Mouse (Mus musculus): Measurements from ENCODE around the gene Ccng2. TPM values are rescaled to one million over a fixed set of nuclear protein-coding genes. Genes with fewer than 3 reads are reported as not detected.

The Ccng2 gene
- polyA plus RNA-seq, 1 experiment from 2014 or later, result 27.3 TPM

- 95% methylated on average over 18 of the region's 18 CpGs for WGBS
- H3K27me3 ChIP-seq (replicated peaks; ENCODE audit: control insufficient read depth, insufficient read depth, low read length), result no peaks in the 10 kb centered on the region
- H3K36me3 ChIP-seq (ENCODE audit: control insufficient read depth, insufficient read depth, low read length), result peaks cover 22% of the 10 kb centered on the region
- H3K4me1 ChIP-seq (ENCODE audit: control insufficient read depth, insufficient read depth, low read length), result peaks cover 10% of the 10 kb centered on the region; the same call in 1 of the 2 replicates
- H3K4me2 ChIP-seq (ENCODE audit: low read depth, low read length), result no peak overlapping the region
- no peak overlapping the region for H3K27ac ChIP-seq (ENCODE audit: low read length)
- ATAC-seq, result no peak
- no peak overlapping the region for H3K9ac ChIP-seq (ENCODE audit: low read depth, low read length)
- no peaks in the 10 kb centered on the region for H3K9me3 ChIP-seq (ENCODE audit: control insufficient read depth, low read length)
- no peak overlapping the region for H3K4me3 ChIP-seq (ENCODE audit: low read length)
Measured at GRCm38 (mm10) chr5:93270721-93271120, 3.7 kb downstream of the Ccng2 start.

GRCm38 (mm10) chr5:93282446-93283107 is 15.5 kb downstream of the Ccng2 start:
- WGBS, result 67% methylated on average over 14 of the region's 14 CpGs
- no peak overlapping the region for H3K27ac ChIP-seq (ENCODE audit: low read length)

DNA sequence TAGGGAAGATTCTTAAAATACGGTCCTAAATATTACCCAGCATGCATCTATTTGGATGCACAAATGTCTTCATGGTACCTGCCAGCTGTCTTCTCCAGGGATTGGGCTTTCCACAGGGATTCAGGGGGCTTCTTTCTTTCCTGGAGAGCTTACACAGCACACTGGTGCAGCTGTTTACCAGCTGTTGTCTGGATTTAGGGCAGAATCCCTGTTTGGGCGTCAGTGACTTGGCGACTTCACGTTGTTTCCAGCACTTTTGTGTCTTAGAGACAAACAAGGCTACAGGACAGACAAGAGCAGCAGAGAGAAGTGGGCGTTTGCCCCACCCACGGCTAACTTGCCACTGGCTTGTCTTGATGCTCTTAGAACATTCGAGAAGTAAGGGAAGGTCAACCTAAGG is 16.1 kb downstream of the Ccng2 start:
- Histone ChIP-seq H3K27ac (ENCODE audit: low read length) (no peak overlapping the region), H3K4me1 (ENCODE audit: control insufficient read depth, insufficient read depth, low read length) (0 out of 2 replicates have a peak, but pooled peaks cover 3% of the 10 kb centered on the region), H3K4me2 (ENCODE audit: low read depth, low read length) (no peak overlapping the region), H3K27me3 (replicated peaks; ENCODE audit: control insufficient read depth, insufficient read depth, low read length) (no peaks in the 10 kb centered on the region), H3K9ac (ENCODE audit: low read depth, low read length) (no peak overlapping the region), H3K4me3 (ENCODE audit: low read length) (no peak overlapping the region), H3K9me3 (ENCODE audit: control insufficient read depth, low read length) (no peaks in the 10 kb centered on the region), H3K36me3 (ENCODE audit: control insufficient read depth, insufficient read depth, low read length) (no peaks in the 10 kb centered on the region)
- WGBS, result 70% methylated on average over 7 of the region's 7 CpGs
- ATAC-seq, result no peak

More at GRCm38 (mm10) chr5:93282446-93283107, 15.5 kb downstream of the Ccng2 start:
- Histone ChIP-seq H3K9ac (ENCODE audit: low read depth, low read length) (no peak overlapping the region), H3K4me1 (ENCODE audit: control insufficient read depth, insufficient read depth, low read length) (0 out of 2 replicates have a peak, but pooled peaks cover 3% of the 10 kb centered on the region), H3K4me3 (ENCODE audit: low read length) (no peak overlapping the region), H3K9me3 (ENCODE audit: control insufficient read depth, low read length) (no peaks in the 10 kb centered on the region), H3K27me3 (replicated peaks; ENCODE audit: control insufficient read depth, insufficient read depth, low read length) (no peaks in the 10 kb centered on the region), H3K36me3 (ENCODE audit: control insufficient read depth, insufficient read depth, low read length) (no peaks in the 10 kb centered on the region), H3K4me2 (ENCODE audit: low read depth, low read length) (no peak overlapping the region)
- peak; percentile 78 for ATAC-seq

- no peaks in the 10 kb centered on the region for H3K27me3 ChIP-seq (replicated peaks; ENCODE audit: control insufficient read depth, insufficient read depth, low read length)
- H3K9me3 ChIP-seq (ENCODE audit: control insufficient read depth, low read length), result peaks cover 8% of the 10 kb centered on the region; the same call in 1 of the 2 replicates
- H3K4me3 ChIP-seq (ENCODE audit: low read length), result no peak overlapping the region
- H3K4me2 ChIP-seq (ENCODE audit: low read depth, low read length), result no peak overlapping the region
- no peaks in the 10 kb centered on the region for H3K36me3 ChIP-seq (ENCODE audit: control insufficient read depth, insufficient read depth, low read length)
- H3K27ac ChIP-seq (ENCODE audit: low read length), result no peak overlapping the region
- no peak for ATAC-seq
- no peak overlapping the region for H3K9ac ChIP-seq (ENCODE audit: low read depth, low read length)
- no peaks in the 10 kb centered on the region for H3K4me1 ChIP-seq (ENCODE audit: control insufficient read depth, insufficient read depth, low read length)
Measured at GRCm38 (mm10) chr5:93288553-93288952, 21.5 kb downstream of the Ccng2 start.

DNA sequence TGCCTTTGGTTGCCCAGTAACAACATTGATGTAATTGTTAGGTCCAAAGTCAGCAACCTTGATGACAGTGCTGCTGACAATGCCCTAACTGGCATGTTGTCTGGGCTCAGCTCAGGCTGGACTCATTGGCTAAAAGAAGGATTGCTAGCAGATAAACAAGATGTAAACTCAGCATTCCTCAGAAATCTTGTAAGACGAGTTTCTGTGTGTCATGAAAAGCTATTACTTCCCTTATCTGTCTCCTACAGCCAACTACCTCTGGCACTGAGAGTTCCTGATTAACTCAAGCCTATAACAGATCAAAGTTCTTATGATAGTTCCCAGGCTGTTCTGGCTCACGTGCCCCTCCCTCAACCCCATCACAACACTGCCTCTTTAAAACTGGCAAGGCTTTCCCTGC is 23.2 kb downstream of the Ccng2 start:
- H3K9ac ChIP-seq (ENCODE audit: low read depth, low read length), result no peak overlapping the region
- no peak overlapping the region for H3K4me2 ChIP-seq (ENCODE audit: low read depth, low read length)
- peak overlapping the region; percentile 42 for H3K27ac ChIP-seq (ENCODE audit: low read length)
- no peaks in the 10 kb centered on the region for H3K36me3 ChIP-seq (ENCODE audit: control insufficient read depth, insufficient read depth, low read length)
- 19% methylated on average over 2 of the region's 2 CpGs for WGBS
- H3K27me3 ChIP-seq (replicated peaks; ENCODE audit: control insufficient read depth, insufficient read depth, low read length), result no peaks in the 10 kb centered on the region
- peak; percentile 98 for ATAC-seq
- no peaks in the 10 kb centered on the region for H3K4me1 ChIP-seq (ENCODE audit: control insufficient read depth, insufficient read depth, low read length)
- no peak overlapping the region for H3K4me3 ChIP-seq (ENCODE audit: low read length)
- peaks cover 8% of the 10 kb centered on the region; the same call in 1 of the 2 replicates for H3K9me3 ChIP-seq (ENCODE audit: control insufficient read depth, low read length)

DNA sequence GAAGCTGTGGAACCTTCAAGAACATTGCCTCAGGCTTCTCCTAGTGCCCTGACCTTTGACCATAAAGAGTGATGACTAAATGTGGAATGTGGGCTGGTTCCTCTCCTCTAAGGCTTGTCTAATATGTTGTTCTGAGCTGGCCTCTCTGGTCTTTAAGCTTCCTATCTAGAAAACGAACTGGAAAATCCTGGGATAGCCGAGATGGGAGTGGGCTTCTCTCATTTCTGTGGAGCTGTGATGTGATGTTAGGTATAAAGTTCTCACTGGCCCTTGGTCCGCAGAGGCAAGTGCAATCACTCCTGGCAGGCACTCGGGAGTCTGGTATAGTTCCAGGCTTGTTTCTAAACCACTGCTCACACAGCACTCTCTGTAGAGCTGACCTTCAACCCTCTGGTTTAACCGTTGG is 29.3 kb downstream of the Ccng2 start:
- H3K27me3 ChIP-seq (replicated peaks; ENCODE audit: control insufficient read depth, insufficient read depth, low read length), result no peaks in the 10 kb centered on the region
- H3K4me3 ChIP-seq (ENCODE audit: low read length), result no peak overlapping the region
- peak overlapping the region; percentile 76 for H3K27ac ChIP-seq (ENCODE audit: low read length)
- 48% methylated on average over 5 of the region's 5 CpGs for WGBS
- peaks cover 8% of the 10 kb centered on the region; the same call in 1 of the 2 replicates for H3K9me3 ChIP-seq (ENCODE audit: control insufficient read depth, low read length)
- peak; percentile 89 for ATAC-seq
- no peaks in the 10 kb centered on the region for H3K36me3 ChIP-seq (ENCODE audit: control insufficient read depth, insufficient read depth, low read length)
- H3K9ac ChIP-seq (ENCODE audit: low read depth, low read length), result no peak overlapping the region
- H3K4me1 ChIP-seq (ENCODE audit: control insufficient read depth, insufficient read depth, low read length), result no peaks in the 10 kb centered on the region
- H3K4me2 ChIP-seq (ENCODE audit: low read depth, low read length), result no peak overlapping the region

DNA sequence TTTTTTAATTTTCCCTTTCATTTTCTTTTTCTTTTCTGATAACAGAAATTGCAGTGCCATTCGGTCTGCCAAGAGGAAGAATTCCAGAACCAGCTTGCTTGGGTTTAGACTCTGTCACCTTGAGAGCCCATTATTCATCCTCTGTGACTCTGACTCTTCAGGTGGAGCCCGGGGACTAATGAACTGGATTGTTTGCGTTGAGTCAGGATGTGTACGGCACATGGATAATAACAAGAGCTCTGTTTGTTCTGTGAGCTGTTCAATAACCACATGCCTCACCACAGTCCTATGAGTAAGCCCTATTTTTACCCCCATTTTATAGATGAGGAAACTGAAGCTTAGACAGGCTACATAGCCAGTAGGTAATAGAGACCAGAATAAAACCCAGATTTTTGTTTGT is 29.7 kb downstream of the Ccng2 start:
- WGBS, result 42% methylated on average over 4 of the region's 4 CpGs
- peak; percentile 74 for ATAC-seq

GRCm38 (mm10) chr5:93297311-93297710 is 30.3 kb downstream of the Ccng2 start:
- Histone ChIP-seq H3K9me3 (ENCODE audit: control insufficient read depth, low read length) (peaks cover 6% of the 10 kb centered on the region; the same call in 1 of the 2 replicates), H3K4me2 (ENCODE audit: low read depth, low read length) (no peak overlapping the region), H3K4me1 (ENCODE audit: control insufficient read depth, insufficient read depth, low read length) (no peaks in the 10 kb centered on the region), H3K27ac (ENCODE audit: low read length) (no peak overlapping the region), H3K27me3 (replicated peaks; ENCODE audit: control insufficient read depth, insufficient read depth, low read length) (no peaks in the 10 kb centered on the region), H3K9ac (ENCODE audit: low read depth, low read length) (no peak overlapping the region), H3K4me3 (ENCODE audit: low read length) (no peak overlapping the region), H3K36me3 (ENCODE audit: control insufficient read depth, insufficient read depth, low read length) (no peaks in the 10 kb centered on the region)
- no peak for ATAC-seq
- 90% methylated on average over 3 of the region's 3 CpGs for WGBS

More for the DNA sequence above, 29.7 kb downstream of the Ccng2 start:
- H3K27ac ChIP-seq (ENCODE audit: low read length), result peak overlapping the region; percentile 76; the same call in 1 of the 2 replicates
- H3K4me3 ChIP-seq (ENCODE audit: low read length), result no peak overlapping the region
- no peak overlapping the region for H3K4me2 ChIP-seq (ENCODE audit: low read depth, low read length)
- peaks cover 8% of the 10 kb centered on the region; the same call in 1 of the 2 replicates for H3K9me3 ChIP-seq (ENCODE audit: control insufficient read depth, low read length)
- H3K4me1 ChIP-seq (ENCODE audit: control insufficient read depth, insufficient read depth, low read length), result no peaks in the 10 kb centered on the region
- no peaks in the 10 kb centered on the region for H3K27me3 ChIP-seq (replicated peaks; ENCODE audit: control insufficient read depth, insufficient read depth, low read length)
- H3K9ac ChIP-seq (ENCODE audit: low read depth, low read length), result no peak overlapping the region
- no peaks in the 10 kb centered on the region for H3K36me3 ChIP-seq (ENCODE audit: control insufficient read depth, insufficient read depth, low read length)

- Histone ChIP-seq H3K9me3 (ENCODE audit: control insufficient read depth, low read length) (no peaks in the 10 kb centered on the region; the same call in 1 of the 2 replicates), H3K4me3 (ENCODE audit: low read length) (no peak overlapping the region), H3K4me2 (ENCODE audit: low read depth, low read length) (no peak overlapping the region), H3K9ac (ENCODE audit: low read depth, low read length) (no peak overlapping the region), H3K27ac (ENCODE audit: low read length) (no peak overlapping the region), H3K27me3 (replicated peaks; ENCODE audit: control insufficient read depth, insufficient read depth, low read length) (no peaks in the 10 kb centered on the region), H3K36me3 (ENCODE audit: control insufficient read depth, insufficient read depth, low read length) (no peaks in the 10 kb centered on the region), H3K4me1 (ENCODE audit: control insufficient read depth, insufficient read depth, low read length) (no peaks in the 10 kb centered on the region)
- WGBS, result 73% methylated on average over 2 of the region's 2 CpGs
- ATAC-seq, result no peak
Measured at GRCm38 (mm10) chr5:93305126-93305830, 38.2 kb downstream of the Ccng2 start.

Data from intestine, embryonic 16.5 days (tissue).